13 mouse cellular contexts compared by ENCODE assay signal in the genomic region with DNA sequence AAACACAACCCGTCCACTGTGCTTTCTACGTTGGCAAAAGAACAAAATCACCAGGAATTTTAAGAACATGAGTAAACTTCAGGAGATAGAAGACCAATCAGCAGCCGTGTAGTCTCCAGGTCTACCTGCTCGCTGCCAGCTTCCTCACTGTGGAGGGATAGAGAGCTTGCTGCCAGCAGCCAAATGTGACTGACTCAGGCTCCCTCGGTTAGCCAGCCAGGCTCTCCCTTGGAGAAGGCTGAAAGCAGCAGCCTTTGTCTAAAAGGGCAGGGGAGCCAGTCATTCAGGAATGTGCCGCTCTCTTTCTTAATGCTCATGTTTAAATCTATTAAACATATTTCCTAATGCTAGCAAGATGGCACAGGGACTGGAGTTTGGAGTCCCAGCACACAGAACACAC. TPM values are rescaled to one million over a fixed set of nuclear protein-coding genes. Genes with fewer than 3 reads are reported as not detected.
"Had no signal": no experiment of that assay in that cellular context is flagged by ENCODE, and none has a peak within 500 bp of the region (broad histone marks: within the 10 kb centered on the region; RNA-seq: fewer than 3 reads in every experiment).

No protein-coding gene starts in this region.

RNA-seq across cellular contexts. Expression of a gene that starts 20.1 kb away (rescaled TPM):
- polyA plus RNA-seq: macrophage; midbrain, embryonic 12.5 days; midbrain, embryonic 14.5 days; midbrain, embryonic 16.5 days; neural tube, embryonic 11.5 days; neural tube, embryonic 13.5 days had no signal

RNA-seq across cellular contexts. Expression of a gene that starts 34.7 kb away (rescaled TPM):
- polyA plus RNA-seq: liver, embryonic 15.5 days; liver, postnatal 0 days; macrophage; midbrain, embryonic 12.5 days; midbrain, embryonic 14.5 days; midbrain, embryonic 16.5 days; myocyte; neural tube, embryonic 11.5 days; neural tube, embryonic 13.5 days; neural tube, embryonic 15.5 days; stomach, embryonic 14.5 days; thymus, postnatal 0 days had no signal

RNA-seq across cellular contexts. Expression of a gene that starts 42.7 kb away (rescaled TPM):
- polyA plus RNA-seq: liver, embryonic 15.5 days; liver, postnatal 0 days; midbrain, embryonic 12.5 days; midbrain, embryonic 14.5 days; midbrain, embryonic 16.5 days; neural tube, embryonic 11.5 days; neural tube, embryonic 13.5 days; neural tube, embryonic 15.5 days; small intestine, adult 2 months had no signal
